Mouse (Mus musculus) lung, embryonic 14.5 days (tissue): ENCODE measurements around the gene Cirbp. TPM values are rescaled to one million over a fixed set of nuclear protein-coding genes. Genes with fewer than 3 reads are reported as not detected.

ENCODE experiments used
- ATAC-seq: fragments of 200-750 bp; cut with Nextera tagmentation; 2 replicates; pipeline ENCODE4 v1.8.0; 2017; ENCODE audit warnings: mild to moderate bottlenecking, moderate TSS enrichment, moderate library complexity; ENCODE audit not compliant: insufficient read depth
- DNase-seq: peaks from one replicate; pipeline ENCODE4 v3.0.0-alpha.2; 2015
- H3K27ac ChIP-seq: fragments of 300-500 bp; sonication (generic); 2 replicates; pipeline ENCODE4 v1.5.1; 2014; ENCODE audit warnings: low read depth, mild to moderate bottlenecking, moderate library complexity
- H3K27me3 ChIP-seq: fragments of 300-500 bp; sonication (generic); 2 replicates; pipeline ENCODE4 v1.6.1; 2014; ENCODE audit warnings: low read length, control low read depth; ENCODE audit not compliant: insufficient read depth
- H3K36me3 ChIP-seq: fragments of 300-500 bp; sonication (generic); 2 replicates; pipeline ENCODE4 v1.6.1; 2014; ENCODE audit warnings: control low read depth; ENCODE audit not compliant: insufficient read depth
- H3K4me1 ChIP-seq: fragments of 300-500 bp; sonication (generic); 2 replicates; pipeline ENCODE4 v1.6.1; 2014; ENCODE audit warnings: antibody characterized with exemption, control low read depth; ENCODE audit not compliant: insufficient read depth
- H3K4me2 ChIP-seq: fragments of 300-500 bp; sonication (generic); 2 replicates; pipeline ENCODE4 v1.6.1; 2014; ENCODE audit warnings: mild to moderate bottlenecking
- H3K4me3 ChIP-seq: fragments of 300-500 bp; sonication (generic); 2 replicates; pipeline ENCODE4 v1.5.1; 2014; ENCODE audit warnings: low read depth, low read length
- H3K9ac ChIP-seq: fragments of 300-500 bp; sonication (generic); 2 replicates; pipeline ENCODE4 v1.6.1; 2014
- H3K9me3 ChIP-seq: fragments of 300-500 bp; sonication (generic); 2 replicates; pipeline ENCODE4 v1.6.1; 2016; ENCODE audit warnings: low read depth, low read length, control low read depth
- CTCF ChIP-seq: IDR thresholded peaks from 2 replicates; pipeline ENCODE4 v1.5.1; 2016; ENCODE audit warnings: antibody characterized with exemption, low read depth
- WGBS: fragments of 180-500 bp; shearing (Covaris S2); extraction: QIAGEN DNeasy Blood & Tissue Kit; methylation state at CpG from one replicate; pipeline ENCODE4 v1.1.7; 2014; 5-methylcytosine and 5-hydroxymethylcytosine counted together
- polyA plus RNA-seq: library from polyadenylated mRNA; unstranded; fragments of >200 nt; fragmentation: Nextera tagmentation; extraction: Ambion mirVana; gene quantifications from 2 replicates; pipeline ENCODE4 v1.2.1, GENCODE M21; 2014

The Cirbp gene
- polyA plus RNA-seq, 1 experiment from 2014 or later: 71.9 TPM

DNA sequence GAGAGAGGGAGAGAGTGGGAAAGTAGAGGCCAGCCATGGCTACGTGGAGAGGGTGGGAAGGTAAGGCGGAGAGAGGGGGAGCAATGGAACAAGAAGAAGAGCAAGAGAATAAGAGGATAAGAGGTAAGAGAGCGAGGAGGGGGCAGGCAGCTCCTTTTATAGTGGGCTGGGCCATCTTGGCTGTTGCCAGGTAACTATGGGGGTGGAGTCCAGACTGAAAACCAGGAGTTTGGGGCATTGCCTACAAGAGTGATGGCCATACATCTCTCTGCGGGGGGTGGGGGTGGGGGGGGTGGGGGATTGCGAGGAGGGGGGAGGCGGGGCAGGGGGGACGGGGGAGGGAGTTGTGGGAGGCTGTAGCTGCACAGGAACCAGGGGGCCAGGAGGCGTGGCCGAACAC lies 54.9 kb downstream of the Cirbp start:
- Histone ChIP-seq H3K9me3 (no peaks in the 10 kb centered on the region), H3K36me3 (no peaks in the 10 kb centered on the region), H3K4me1 (peaks cover 3% of the 10 kb centered on the region), H3K27ac (no peak overlapping the region), H3K4me2 (no peak overlapping the region), H3K27me3 (no peaks in the 10 kb centered on the region), H3K9ac (no peak overlapping the region), H3K4me3 (no peak overlapping the region)
- no peak for TF ChIP-seq CTCF
- ATAC-seq (no peak), DNase-seq (no peak)
- 20% methylated on average over 9 of the region's 9 CpGs for WGBS

Other genes starting within 250 kb of the Cirbp start
- 0.70 and 1.2 TPM in 2 replicates for gene Kiss1r, start 249.0 kb upstream of the Cirbp start, polyA plus RNA-seq
- gene R3hdm4, start 244.8 kb upstream of the Cirbp start, polyA plus RNA-seq: 127 and 132 TPM in 2 replicates
- 5.1 and 5.4 TPM in 2 replicates for gene Arid3a, start 238.9 kb upstream of the Cirbp start, polyA plus RNA-seq
- gene Wdr18, start 205.8 kb upstream of the Cirbp start, polyA plus RNA-seq: 113 and 124 TPM in 2 replicates
- gene Grin3b, start 195.3 kb upstream of the Cirbp start, polyA plus RNA-seq: 0.30 and 0.41 TPM in 2 replicates
- gene Tmem259, start 181.7 kb upstream of the Cirbp start, polyA plus RNA-seq: 19.3 and 23.4 TPM in 2 replicates
- 354 and 364 TPM in 2 replicates for gene Cnn2, start 177.4 kb upstream of the Cirbp start, polyA plus RNA-seq
- 3.0 and 3.5 TPM in 2 replicates for gene Abca7, start 169.5 kb upstream of the Cirbp start, polyA plus RNA-seq
- gene Arhgap45, start 149.3 kb upstream of the Cirbp start, polyA plus RNA-seq: 11.2 and 13.2 TPM in 2 replicates
- gene Polr2e, start 126.2 kb upstream of the Cirbp start, polyA plus RNA-seq: 240 and 258 TPM in 2 replicates
- 471 and 474 TPM in 2 replicates for gene Gpx4, start 118.8 kb upstream of the Cirbp start, polyA plus RNA-seq
- gene Sbno2, start 60.4 kb upstream of the Cirbp start, polyA plus RNA-seq: 13.9 and 16.3 TPM in 2 replicates
- 28.7 and 29.7 TPM in 2 replicates for gene Stk11, start 50.2 kb upstream of the Cirbp start, polyA plus RNA-seq
- gene Atp5d, start 27.4 kb upstream of the Cirbp start, polyA plus RNA-seq: 493 and 529 TPM in 2 replicates
- gene Cbarp, start 25.1 kb upstream of the Cirbp start, polyA plus RNA-seq: 3.8 and 5.5 TPM in 2 replicates
- 32.6 and 34.2 TPM in 2 replicates for gene Midn, start 17.7 kb upstream of the Cirbp start, polyA plus RNA-seq
- 8.3 and 9.7 TPM in 2 replicates for gene 1600002K03Rik, start 7.0 kb downstream of the Cirbp start, polyA plus RNA-seq
- 19.6 and 22.7 TPM in 2 replicates for gene Efna2, start 13.5 kb downstream of the Cirbp start, polyA plus RNA-seq
- 56.8 and 63.4 TPM in 2 replicates for gene Mum1, start 60.4 kb downstream of the Cirbp start, polyA plus RNA-seq
- 318 and 319 TPM in 2 replicates for gene Ndufs7, start 83.1 kb downstream of the Cirbp start, polyA plus RNA-seq
- 26.8 and 29.4 TPM in 2 replicates for gene Gamt, start 95.0 kb downstream of the Cirbp start, polyA plus RNA-seq
- 44.9 and 49.3 TPM in 2 replicates for gene Dazap1, start 95.5 kb downstream of the Cirbp start, polyA plus RNA-seq
- gene Rps15, start 126.5 kb downstream of the Cirbp start, polyA plus RNA-seq: 1,192 and 1,202 TPM in 2 replicates
- gene Apc2, start 130.0 kb downstream of the Cirbp start, polyA plus RNA-seq: 0.62 and 0.96 TPM in 2 replicates
- gene 2310011J03Rik, start 154.6 kb downstream of the Cirbp start, polyA plus RNA-seq: 41.7 and 41.8 TPM in 2 replicates
- 3.8 and 4.2 TPM in 2 replicates for gene Pcsk4, start 163.5 kb downstream of the Cirbp start, polyA plus RNA-seq
- 10.5 and 12.2 TPM in 2 replicates for gene Reep6, start 164.0 kb downstream of the Cirbp start, polyA plus RNA-seq
- gene Adamtsl5, start 182.4 kb downstream of the Cirbp start, polyA plus RNA-seq: 0.68 and 1.2 TPM in 2 replicates
- gene Plk5, start 190.5 kb downstream of the Cirbp start, polyA plus RNA-seq: 0.61 and 0.77 TPM in 2 replicates
- gene Mex3d, start 221.7 kb downstream of the Cirbp start, polyA plus RNA-seq: 7.4 and 8.6 TPM in 2 replicates
- 224 and 268 TPM in 2 replicates for gene Mbd3, start 233.6 kb downstream of the Cirbp start, polyA plus RNA-seq
- gene Uqcr11, start 240.8 kb downstream of the Cirbp start, polyA plus RNA-seq: 663 and 669 TPM in 2 replicates